Mouse (Mus musculus) kidney, adult 10 weeks (tissue): ENCODE results near the gene Magel2. TPM values are rescaled to one million over a fixed set of nuclear protein-coding genes. Genes with fewer than 3 reads are reported as not detected.

Experiments used
- polyA plus RNA-seq: library from polyadenylated mRNA; stranded (reverse); fragments of 350-450 nt; fragmentation: Illumina TruSeq; extraction: RNeasy Lipid Tissue Mini Kit (QIAGEN cat#74804); gene quantifications from one replicate; pipeline ENCODE4 v1.2.3, GENCODE M21; 2014; ENCODE audit warnings: low read depth, low replicate concordance

Magel2 gene
- polyA plus RNA-seq, result not detected

GRCm38 (mm10) chr7:62376510-62377304 is at the start of gene Magel2:
TSS of gene Magel2 (plus strand) at chr7:62377010.

GRCm38 (mm10) chr7:62346269-62346668 is 30.5 kb upstream of the Magel2 start, which contains the start of gene Ndn:
TSS of gene Ndn (plus strand) at chr7:62346569.

GRCm38 (mm10) chr7:62419493-62420360 is 42.9 kb downstream of the Magel2 start, which contains the start of gene Mkrn3:
TSS of gene Mkrn3 (minus strand) at chr7:62420139.

Other genes with a start within 250 kb of the Magel2 start
- gene Ndn, start 30.4 kb upstream of the Magel2 start, polyA plus RNA-seq, result 0.61 TPM
- gene Mkrn3, start 43.1 kb downstream of the Magel2 start, polyA plus RNA-seq, result 1.2 TPM
- not detected for gene Peg12, start 87.5 kb downstream of the Magel2 start, polyA plus RNA-seq